In the genomic region with DNA sequence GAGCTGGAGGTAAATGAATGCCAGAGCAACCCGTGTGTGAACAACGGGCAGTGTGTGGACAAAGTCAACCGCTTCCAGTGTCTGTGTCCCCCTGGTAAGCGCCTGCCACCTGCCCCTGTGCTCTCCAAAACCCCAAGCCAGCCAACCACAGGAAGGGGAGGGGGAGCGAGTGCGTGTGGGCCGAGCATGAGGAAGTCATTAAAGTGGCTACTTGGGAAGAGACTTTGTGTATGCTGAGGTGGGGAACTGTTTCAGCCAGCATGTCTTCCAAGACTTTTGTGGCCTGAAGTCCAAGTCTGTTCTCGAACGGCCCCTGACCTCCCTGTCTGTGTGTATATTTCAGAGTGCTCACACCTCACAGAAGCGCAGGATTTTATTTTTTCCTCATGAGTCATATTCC, we compare ENCODE assay signal across 15 mouse cellular contexts. TPM values are rescaled to one million over a fixed set of nuclear protein-coding genes. Genes with fewer than 3 reads are reported as not detected.
DNase-seq lines count a peak whose midpoint lies in the region; ATAC-seq lines count a peak whose summit lies in the region.
"Had no signal": no experiment of that assay in that cellular context is flagged by ENCODE, and none has a peak within 500 bp of the region (broad histone marks: within the 10 kb centered on the region; RNA-seq: fewer than 3 reads in every experiment).

No protein-coding gene starts in this region.

- H3K27me3 ChIP-seq in kidney, embryonic 14.5 days (ENCODE audit: control insufficient read depth, insufficient read depth, low read length): no peaks in the 10 kb centered on the region
- no peaks in the 10 kb centered on the region for H3K27me3 ChIP-seq in liver, embryonic 11.5 days (replicated peaks; ENCODE audit: control insufficient read depth, insufficient read depth, low read length)
- H3K27me3 ChIP-seq: CH12.LX had no signal

- no peak for ATAC-seq in kidney, embryonic 14.5 days (ENCODE audit: low FRiP score, low TSS enrichment)
- peak; percentile 90 to 91 for ATAC-seq in hematopoietic stem cell, adult 5-6 weeks (replicated peaks in 1 of 2; ENCODE audit: insufficient read depth in 1 of 2, low FRiP score in 2 of 2, low TSS enrichment in 1 of 2, low read depth in 1 of 2, poor library complexity in 2 of 2, severe bottlenecking in 2 of 2)
- no peak for ATAC-seq in monocyte, adult 5-6 weeks (replicated peaks; ENCODE audit: insufficient number of reproducible peaks, low FRiP score, low TSS enrichment, poor library complexity, severe bottlenecking)
- ATAC-seq in liver, embryonic 11.5 days (replicated peaks; ENCODE audit: low FRiP score): no peak

- no peak overlapping the region for H3K27ac ChIP-seq in kidney, embryonic 14.5 days (ENCODE audit: low read depth, low read length)
- no peak overlapping the region for H3K27ac ChIP-seq in liver, embryonic 11.5 days (ENCODE audit: low read depth, low read length)
- H3K27ac ChIP-seq: hindbrain, embryonic 12.5 days had no signal

- H3K9me3 ChIP-seq in kidney, embryonic 14.5 days (ENCODE audit: control insufficient read depth, low read length): peaks cover 10% of the 10 kb centered on the region; the same call in 1 of the 2 replicates
- peaks cover 7% of the 10 kb centered on the region for H3K9me3 ChIP-seq in liver, embryonic 11.5 days (ENCODE audit: control insufficient read depth, low read length)

- peak; percentile 65 for DNase-seq in kidney, postnatal 10 days
- DNase-seq in 416B (ENCODE audit: low read depth): peak; percentile 57
- peak; percentile 54 for DNase-seq in embryo, embryonic 10.5 days (ENCODE audit: low spot score)
- DNase-seq in natural killer cell, adult 2 months (ENCODE audit: low spot score in 2 of 2): no peak
- DNase-seq in liver, embryonic 11.5 days (ENCODE audit: low spot score): no peak
- DNase-seq: adrenal gland, postnatal 14 days; cerebellum, adult 11 months had no signal

- no peak overlapping the region for H3K4me2 ChIP-seq in kidney, embryonic 14.5 days (replicated peaks; ENCODE audit: low read depth, low read length)
- no peak overlapping the region for H3K4me2 ChIP-seq in liver, embryonic 11.5 days
- H3K4me2 ChIP-seq: hindbrain, embryonic 12.5 days had no signal

- 69% methylated on average over 10 of the region's 10 CpGs for WGBS in kidney, embryonic 14.5 days
- WGBS in liver, embryonic 11.5 days: 56% methylated on average over 10 of the region's 10 CpGs

- H3K4me3 ChIP-seq in kidney, embryonic 14.5 days (ENCODE audit: low read length): no peak overlapping the region
- no peak overlapping the region for H3K4me3 ChIP-seq in liver, embryonic 11.5 days (ENCODE audit: low read depth, low read length)
- H3K4me3 ChIP-seq: hindbrain, embryonic 12.5 days had no signal

- peaks cover 86% of the 10 kb centered on the region for H3K36me3 ChIP-seq in kidney, embryonic 14.5 days (ENCODE audit: control insufficient read depth, insufficient read depth, low read length)
- H3K36me3 ChIP-seq in liver, embryonic 11.5 days (ENCODE audit: control insufficient read depth, insufficient read depth, low read length): peaks cover 48% of the 10 kb centered on the region

- no peak overlapping the region for H3K9ac ChIP-seq in kidney, embryonic 14.5 days (ENCODE audit: low read depth, low read length)
- H3K9ac ChIP-seq in liver, embryonic 11.5 days (ENCODE audit: low read depth, low read length): no peak overlapping the region
- H3K9ac ChIP-seq: hindbrain, embryonic 12.5 days had no signal

- peaks cover 6% of the 10 kb centered on the region; the same call in 1 of the 2 replicates for H3K4me1 ChIP-seq in kidney, embryonic 14.5 days (ENCODE audit: control insufficient read depth, insufficient read depth, low read length)
- H3K4me1 ChIP-seq in liver, embryonic 11.5 days (replicated peaks; ENCODE audit: control insufficient read depth, insufficient read depth, low read length): no peaks in the 10 kb centered on the region

RNA-seq across cellular contexts. Expression of a gene that starts 58.9 kb away (rescaled TPM):
- 0.06 TPM in 1 of 2 replicates, not detected in the other for polyA plus RNA-seq in kidney, embryonic 14.5 days (2014; fragmentation: Nextera tagmentation; extraction: Ambion mirVana)
- 0.69 TPM in 1 of 2 replicates, not detected in the other for total RNA-seq in hematopoietic stem cell, adult 5-6 weeks (2017)
- total RNA-seq in monocyte, adult 5-6 weeks (2017): 0.78 to 2.1 TPM (median 1.5 TPM) in 3 replicates
- polyA plus RNA-seq in liver, embryonic 11.5 days (2014; fragmentation: Nextera tagmentation; extraction: Ambion mirVana): not detected in 2 replicates
- total RNA-seq: adrenal gland, postnatal 14 days; CH12.LX; heart, adult 8-10 months; left cerebral cortex, postnatal 36 days had no signal
- polyA plus RNA-seq: hindbrain, embryonic 12.5 days; large intestine, adult 2 months had no signal

Comparison
In these comparisons a context has a peak if more than half of its experiments do, and no peak if none do; other contexts are left out.
1. DNase-seq: peak in kidney, postnatal 10 days (single experiment), 416B (single experiment) and embryo, embryonic 10.5 days (single experiment); none in natural killer cell, adult 2 months (0 of 2) and liver, embryonic 11.5 days (single experiment).
2. ATAC-seq: peak in hematopoietic stem cell, adult 5-6 weeks (2 of 2); none in kidney, embryonic 14.5 days (single experiment), monocyte, adult 5-6 weeks (single experiment) and liver, embryonic 11.5 days (single experiment).